Mouse (Mus musculus): Measurements from ENCODE around the gene Aldh2. TPM values are rescaled to one million over a fixed set of nuclear protein-coding genes. Genes with fewer than 3 reads are reported as not detected.

Gene Aldh2
- polyA plus RNA-seq, 1 experiment from 2014 or later: 235 TPM

DNA sequence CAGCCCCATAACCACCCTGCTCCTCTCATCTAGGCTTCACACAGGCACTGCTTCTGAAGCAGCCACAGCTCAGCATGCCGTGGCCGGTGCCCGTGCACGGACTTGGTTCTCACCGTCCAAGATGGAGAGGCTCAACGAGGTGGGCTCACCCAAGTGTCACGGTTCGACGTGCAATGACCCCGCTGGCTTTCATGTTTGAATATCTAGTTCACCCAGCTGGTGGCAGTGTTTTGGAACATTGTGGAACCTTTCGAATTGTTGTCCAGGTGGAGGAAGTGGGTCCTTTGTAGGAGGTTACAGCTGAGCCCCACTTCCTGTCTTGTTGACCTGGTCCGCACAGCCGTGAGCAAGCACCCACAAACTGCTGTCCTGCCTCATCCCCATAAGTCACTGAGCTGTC lies 19.5 kb downstream of the Aldh2 start:
- no peaks in the 10 kb centered on the region for H3K27me3 ChIP-seq
- no peaks in the 10 kb centered on the region for H3K9me3 ChIP-seq
- H3K4me2 ChIP-seq (replicated peaks): no peak overlapping the region
- H3K9ac ChIP-seq: no peak overlapping the region
- H3K27ac ChIP-seq: no peak overlapping the region
- H3K4me3 ChIP-seq: no peak overlapping the region
- 88% methylated on average over 13 of the region's 13 CpGs for WGBS
- peaks cover 93% of the 10 kb centered on the region for H3K36me3 ChIP-seq
- no peak for ATAC-seq (ENCODE audit: insufficient number of reproducible peaks, insufficient read depth, low FRiP score, low TSS enrichment)
- H3K4me1 ChIP-seq: no peaks in the 10 kb centered on the region

DNA sequence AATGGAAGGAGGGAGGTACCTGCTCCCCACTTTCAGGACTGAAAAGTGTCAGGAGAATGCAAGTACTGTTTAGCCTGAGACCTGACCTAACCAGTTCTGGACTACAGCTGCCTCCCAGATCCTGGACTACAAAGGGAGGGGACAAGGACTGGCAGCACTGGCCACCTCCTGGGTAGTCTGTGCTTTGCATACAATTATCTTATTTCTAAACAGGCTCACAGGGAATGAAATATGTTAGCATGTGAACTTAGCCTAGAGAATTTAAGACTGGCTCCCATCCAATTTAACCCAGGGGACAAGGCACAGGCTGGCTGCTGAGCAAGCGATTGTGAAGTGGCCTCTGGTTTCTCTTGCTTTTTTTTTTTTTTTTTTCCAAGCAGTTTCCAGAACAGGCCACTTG lies 22.8 kb downstream of the Aldh2 start:
- no peak overlapping the region for H3K27ac ChIP-seq
- 92% methylated on average over 1 of the region's 1 CpGs for WGBS
- H3K4me1 ChIP-seq: no peaks in the 10 kb centered on the region
- no peak overlapping the region for H3K4me3 ChIP-seq
- ATAC-seq (ENCODE audit: insufficient number of reproducible peaks, insufficient read depth, low FRiP score, low TSS enrichment): no peak
- no peak overlapping the region for H3K4me2 ChIP-seq (replicated peaks)
- no peaks in the 10 kb centered on the region for H3K9me3 ChIP-seq
- no peak overlapping the region for H3K9ac ChIP-seq
- no peaks in the 10 kb centered on the region for H3K27me3 ChIP-seq
- H3K36me3 ChIP-seq: peaks cover 77% of the 10 kb centered on the region

DNA sequence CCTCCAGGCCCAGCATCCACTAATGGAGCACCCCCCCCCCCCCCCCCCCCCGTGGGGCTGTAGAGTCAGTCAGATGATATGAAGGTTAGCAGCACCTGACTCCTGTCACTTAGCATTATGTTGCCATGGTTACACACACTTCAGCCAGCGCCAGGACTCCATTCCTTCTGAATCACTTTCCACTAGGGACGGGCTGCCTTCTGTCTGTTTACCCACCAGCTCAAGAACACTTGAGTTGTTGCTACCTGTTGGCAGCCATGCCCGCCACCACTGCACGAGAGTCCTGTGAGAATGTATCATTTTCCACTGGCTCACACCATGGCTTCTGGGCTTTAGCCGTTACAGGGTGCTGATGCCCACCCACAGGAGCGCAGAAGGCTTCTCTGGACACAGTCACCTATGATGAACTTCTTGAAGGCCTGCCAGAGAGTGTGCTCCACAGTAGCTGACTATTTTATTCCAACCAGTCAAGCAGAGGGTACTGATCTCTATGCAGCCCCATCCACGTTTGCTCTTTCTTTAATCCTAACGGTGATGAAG lies 23.7 kb downstream of the Aldh2 start:
- Histone ChIP-seq H3K9me3 (no peaks in the 10 kb centered on the region), H3K27me3 (no peaks in the 10 kb centered on the region), H3K36me3 (peaks cover 68% of the 10 kb centered on the region), H3K4me2 (replicated peaks) (no peak overlapping the region), H3K9ac (no peak overlapping the region), H3K4me3 (no peak overlapping the region), H3K4me1 (no peaks in the 10 kb centered on the region), H3K27ac (no peak overlapping the region)
- WGBS: 79% methylated on average over 9 of the region's 9 CpGs
- ATAC-seq (ENCODE audit: insufficient number of reproducible peaks, insufficient read depth, low FRiP score, low TSS enrichment): no peak

- WGBS: 90% methylated on average over 16 of the region's 16 CpGs
- Histone ChIP-seq H3K4me1 (0 out of 2 replicates have a peak, but pooled peaks cover 4% of the 10 kb centered on the region), H3K9me3 (no peaks in the 10 kb centered on the region), H3K4me3 (no peak overlapping the region), H3K36me3 (peaks cover 34% of the 10 kb centered on the region), H3K27me3 (no peaks in the 10 kb centered on the region), H3K27ac (no peak overlapping the region), H3K9ac (no peak overlapping the region), H3K4me2 (replicated peaks) (no peak overlapping the region)
- ATAC-seq (ENCODE audit: insufficient number of reproducible peaks, insufficient read depth, low FRiP score, low TSS enrichment): no peak
These were observed 27.5 kb downstream of the Aldh2 start for GRCm38 (mm10) chr5:121566035-121566681.

- 7% methylated on average over 11 of the region's 11 CpGs for WGBS
These were observed 29.1 kb downstream of the Aldh2 start for GRCm38 (mm10) chr5:121564468-121564895.

DNA sequence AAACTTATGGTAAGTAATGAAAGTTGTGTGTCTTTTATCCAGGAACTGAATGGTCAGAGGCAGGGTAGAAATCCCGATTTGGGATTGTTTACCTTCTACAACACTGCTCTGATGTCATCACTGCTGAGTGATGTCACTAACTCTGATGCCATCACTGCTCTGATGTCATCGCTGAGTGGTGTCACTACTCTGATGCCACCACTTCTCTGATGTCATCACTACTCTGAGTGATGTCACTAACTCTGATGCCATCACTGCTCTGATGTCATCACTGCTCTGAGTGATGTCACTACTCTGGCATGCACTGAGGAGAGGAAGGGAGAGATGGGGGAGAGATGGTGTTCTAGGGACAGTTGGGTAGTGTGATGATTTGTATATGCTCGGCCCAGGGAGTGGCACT lies 31.2 kb downstream of the Aldh2 start:
- no peaks in the 10 kb centered on the region for H3K27me3 ChIP-seq
- H3K4me3 ChIP-seq: no peak overlapping the region
- no peaks in the 10 kb centered on the region for H3K9me3 ChIP-seq
- 0 out of 2 replicates have a peak, but pooled peaks cover 4% of the 10 kb centered on the region for H3K4me1 ChIP-seq
- H3K9ac ChIP-seq: no peak overlapping the region
- WGBS: 87% methylated on average over 3 of the region's 3 CpGs
- ATAC-seq (ENCODE audit: insufficient number of reproducible peaks, insufficient read depth, low FRiP score, low TSS enrichment): no peak
- no peak overlapping the region for H3K27ac ChIP-seq
- 0 out of 2 replicates have a peak, but pooled peaks cover 2% of the 10 kb centered on the region for H3K36me3 ChIP-seq
- no peak overlapping the region for H3K4me2 ChIP-seq (replicated peaks)

More at GRCm38 (mm10) chr5:121564468-121564895, 29.1 kb downstream of the Aldh2 start:
- Histone ChIP-seq H3K4me1 (0 out of 2 replicates have a peak, but pooled peaks cover 4% of the 10 kb centered on the region), H3K4me2 (replicated peaks) (peak overlapping the region; percentile 42), H3K4me3 (0 out of 2 replicates have a peak overlapping the region, but pooled peaks have one; percentile 22), H3K36me3 (peaks cover 17% of the 10 kb centered on the region; the same call in 1 of the 2 replicates), H3K9me3 (no peaks in the 10 kb centered on the region), H3K27ac (peak overlapping the region; percentile 9; the same call in 1 of the 2 replicates), H3K27me3 (no peaks in the 10 kb centered on the region), H3K9ac (no peak overlapping the region)
- ATAC-seq (ENCODE audit: insufficient number of reproducible peaks, insufficient read depth, low FRiP score, low TSS enrichment): no peak

DNA sequence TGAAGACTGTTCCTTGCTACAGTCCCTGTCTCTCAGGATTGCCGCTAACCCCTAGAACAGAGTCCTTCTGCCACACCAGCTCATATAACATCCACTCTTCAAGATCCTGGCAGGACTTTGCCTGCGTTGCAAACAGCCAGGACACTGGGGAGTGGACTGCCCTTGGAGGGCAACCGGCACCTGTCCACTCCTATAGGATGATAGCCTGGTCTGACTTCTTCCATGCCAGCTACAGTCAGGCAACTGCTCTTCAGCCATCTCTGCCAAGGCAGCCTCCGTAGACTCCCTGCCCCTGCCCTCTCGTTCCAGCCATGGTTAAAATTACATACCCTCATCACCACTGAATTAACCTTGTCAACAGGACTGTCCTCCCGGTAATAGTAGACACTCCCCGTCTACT lies 44.4 kb downstream of the Aldh2 start:
- Histone ChIP-seq H3K27me3 (no peaks in the 10 kb centered on the region), H3K4me2 (replicated peaks) (no peak overlapping the region), H3K9ac (no peak overlapping the region), H3K27ac (no peak overlapping the region), H3K4me1 (peaks cover 9% of the 10 kb centered on the region), H3K9me3 (no peaks in the 10 kb centered on the region), H3K36me3 (no peaks in the 10 kb centered on the region), H3K4me3 (no peak overlapping the region)
- no peak for ATAC-seq (ENCODE audit: insufficient number of reproducible peaks, insufficient read depth, low FRiP score, low TSS enrichment)
- 84% methylated on average over 7 of the region's 7 CpGs for WGBS

DNA sequence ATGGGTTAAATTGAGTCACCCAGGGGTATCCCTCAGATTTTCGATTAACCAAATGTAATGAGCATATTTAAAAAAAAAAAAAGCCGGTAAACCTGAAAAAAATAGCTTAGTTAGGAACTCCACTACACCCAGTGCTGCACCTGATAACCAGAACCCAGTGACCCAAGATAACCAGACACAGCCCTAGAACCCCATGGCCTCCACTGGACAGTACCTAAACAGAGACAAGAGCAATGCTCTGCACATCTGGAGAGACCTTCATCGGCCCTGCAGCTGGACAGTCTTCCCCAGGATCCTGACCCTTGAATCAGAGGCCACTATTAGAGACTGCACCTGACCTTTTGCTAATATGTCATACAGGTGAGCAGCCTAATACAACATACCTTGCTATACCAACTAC lies 46.5 kb downstream of the Aldh2 start:
- no peaks in the 10 kb centered on the region for H3K36me3 ChIP-seq
- no peak overlapping the region for H3K9ac ChIP-seq
- H3K4me1 ChIP-seq: peaks cover 16% of the 10 kb centered on the region
- no peak overlapping the region for H3K27ac ChIP-seq
- no peaks in the 10 kb centered on the region for H3K27me3 ChIP-seq
- no peak overlapping the region for H3K4me2 ChIP-seq (replicated peaks)
- no peak for ATAC-seq (ENCODE audit: insufficient number of reproducible peaks, insufficient read depth, low FRiP score, low TSS enrichment)
- 95% methylated on average over 3 of the region's 3 CpGs for WGBS
- H3K9me3 ChIP-seq: no peaks in the 10 kb centered on the region
- 0 out of 2 replicates have a peak overlapping the region, but pooled peaks have one; percentile 100 for H3K4me3 ChIP-seq

- H3K27ac ChIP-seq: peak overlapping the region; percentile 96; the same call in 1 of the 2 replicates
- peak overlapping the region; percentile 80 for H3K4me2 ChIP-seq (replicated peaks)
- 37% methylated on average over 6 of the region's 6 CpGs for WGBS
- H3K4me1 ChIP-seq: peaks cover 16% of the 10 kb centered on the region
- ATAC-seq (ENCODE audit: insufficient number of reproducible peaks, insufficient read depth, low FRiP score, low TSS enrichment): no peak
- no peaks in the 10 kb centered on the region for H3K36me3 ChIP-seq
- peak overlapping the region; percentile 100 for H3K4me3 ChIP-seq
- peak overlapping the region; percentile 100 for H3K9ac ChIP-seq
- H3K27me3 ChIP-seq: no peaks in the 10 kb centered on the region
- no peaks in the 10 kb centered on the region for H3K9me3 ChIP-seq
These were observed 47.1 kb downstream of the Aldh2 start for GRCm38 (mm10) chr5:121546530-121546895.

- Histone ChIP-seq H3K4me3 (peak within 1 kb of the TSS; percentile 100), H3K36me3 (no peaks in the 10 kb centered on the region), H3K27ac (peak within 1 kb of the TSS; percentile 96), H3K9ac (peak within 1 kb of the TSS; percentile 100), H3K4me1 (peaks cover 16% of the 10 kb centered on the region), H3K9me3 (no peaks in the 10 kb centered on the region), H3K4me2 (replicated peaks) (peak within 1 kb of the TSS; percentile 80), H3K27me3 (no peaks in the 10 kb centered on the region)
- peak; percentile 95 for ATAC-seq (ENCODE audit: insufficient number of reproducible peaks, insufficient read depth, low FRiP score, low TSS enrichment)
- 2% methylated on average over 55 of the region's 55 CpGs for WGBS
These were observed 47.7 kb downstream of the Aldh2 start, which contains the start of gene Mapkapk5 for GRCm38 (mm10) chr5:121545793-121546529. TSS of gene Mapkapk5 (minus strand) at chr5:121545905.

DNA sequence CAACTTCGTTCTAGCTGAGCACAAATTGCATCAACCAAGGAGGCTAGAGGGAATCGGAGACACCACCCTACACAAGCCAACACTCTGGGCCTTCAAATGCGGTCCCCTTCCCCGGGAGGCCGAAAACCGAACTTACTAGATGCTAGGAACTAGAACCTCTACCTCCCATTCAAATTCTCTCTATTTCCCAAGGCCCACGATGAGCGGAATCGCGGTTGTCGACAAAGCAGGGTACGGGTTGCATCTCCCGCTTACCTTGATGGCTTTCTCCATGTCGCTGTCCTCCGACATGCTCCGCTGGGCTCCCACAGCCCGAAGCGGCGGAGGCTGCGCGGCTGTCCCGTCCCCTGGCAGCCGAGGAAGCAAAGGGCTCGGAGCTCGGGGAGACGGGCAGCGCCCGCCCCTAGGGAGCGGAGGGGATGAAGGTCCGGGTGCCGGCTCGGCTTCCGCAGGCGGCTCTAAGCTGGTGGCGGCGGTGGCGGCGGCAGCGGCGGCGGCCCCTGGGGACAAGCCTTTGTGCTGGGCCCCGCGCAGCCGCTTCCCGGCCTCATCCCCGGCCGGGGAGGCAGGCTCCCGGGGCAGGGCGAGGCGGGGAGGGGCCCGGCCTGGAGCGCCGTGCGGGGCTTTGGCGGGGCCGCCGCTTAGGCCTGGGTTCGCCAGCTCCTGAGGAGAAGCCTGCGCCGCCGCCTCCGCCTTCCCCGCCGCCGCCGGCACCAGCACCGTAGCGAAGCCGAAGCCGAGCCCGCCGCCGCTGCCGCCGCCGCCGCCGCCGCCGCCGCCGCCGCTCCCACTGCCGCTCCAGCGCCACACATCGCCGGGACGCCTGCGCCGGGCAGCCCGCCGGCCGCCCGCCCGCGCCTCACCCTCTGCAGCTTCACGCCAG lies 48.5 kb downstream of the Aldh2 start, which contains the start of the genes Adam1a and Gm42878:
Adam1a (minus strand) TSS at position 573 of the 883 bp plus-strand sequence.
Gm42878 (minus strand) TSS at position 573 of the 883 bp plus-strand sequence.
- under 1% methylated on average over 61 of the region's 97 CpGs for WGBS
- Histone ChIP-seq H3K4me2 (replicated peaks) (peak within 1 kb of the TSS; percentile 80), H3K9me3 (no peaks in the 10 kb centered on the region), H3K27ac (peak within 1 kb of the TSS; percentile 96), H3K4me3 (peak within 1 kb of the TSS; percentile 100), H3K27me3 (no peaks in the 10 kb centered on the region), H3K4me1 (peaks cover 16% of the 10 kb centered on the region), H3K9ac (peak within 1 kb of the TSS; percentile 100), H3K36me3 (no peaks in the 10 kb centered on the region)
- no peak for ATAC-seq (ENCODE audit: insufficient number of reproducible peaks, insufficient read depth, low FRiP score, low TSS enrichment)

All from embryonic facial prominence, embryonic 12.5 days (tissue).